Mouse (Mus musculus): ENCODE measurements around the gene Snx1. TPM values are rescaled to one million over a fixed set of nuclear protein-coding genes. Genes with fewer than 3 reads are reported as not detected.

Gene Snx1
- polyA plus RNA-seq, 2 experiments from 2014 or later = 94.0 to 96.9 TPM

DNA sequence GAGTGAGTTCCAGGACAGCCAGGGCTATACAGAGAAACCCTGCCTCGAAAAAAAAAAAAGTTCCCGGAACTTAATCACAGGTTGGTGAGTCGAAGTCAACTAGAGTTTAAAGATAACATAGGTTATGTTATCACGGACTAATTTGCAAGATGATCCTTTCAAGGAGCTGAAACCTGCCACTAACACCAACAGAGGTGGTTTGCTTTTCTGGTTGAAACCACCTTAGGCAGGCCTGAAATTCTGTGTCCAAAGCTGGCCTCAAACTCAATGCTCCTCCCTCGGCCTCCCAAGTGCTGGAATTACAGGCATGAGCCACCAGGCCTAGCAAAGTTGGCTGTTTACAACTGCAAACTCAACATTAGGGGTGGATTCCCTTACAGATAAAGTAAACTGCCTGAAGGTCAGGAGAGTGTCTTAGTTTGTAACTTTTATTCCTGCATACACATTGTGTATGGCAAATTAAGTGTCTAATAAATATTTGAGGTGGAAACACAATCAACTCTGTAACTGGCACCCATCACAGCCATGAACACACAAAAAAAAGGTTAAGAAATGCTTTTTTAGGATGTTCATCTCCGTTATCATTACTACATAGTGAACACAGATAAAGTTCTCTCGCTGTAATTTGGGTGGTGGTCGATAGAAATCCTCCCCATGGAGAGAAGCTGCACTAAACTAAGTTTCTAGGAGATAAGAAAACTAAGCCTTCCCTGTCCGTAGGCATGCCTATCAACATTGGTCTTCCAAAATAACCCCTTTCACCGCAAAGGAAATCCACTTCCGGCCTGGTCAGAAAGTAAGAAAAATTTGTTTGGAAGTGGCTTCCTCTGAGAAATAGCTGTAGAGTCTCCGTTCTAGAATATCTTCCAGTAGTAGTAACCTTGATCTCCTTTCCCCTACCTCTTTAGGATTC is 588 bp downstream of the Snx1 start:
- peak; percentile 13 for ATAC-seq

DNA sequence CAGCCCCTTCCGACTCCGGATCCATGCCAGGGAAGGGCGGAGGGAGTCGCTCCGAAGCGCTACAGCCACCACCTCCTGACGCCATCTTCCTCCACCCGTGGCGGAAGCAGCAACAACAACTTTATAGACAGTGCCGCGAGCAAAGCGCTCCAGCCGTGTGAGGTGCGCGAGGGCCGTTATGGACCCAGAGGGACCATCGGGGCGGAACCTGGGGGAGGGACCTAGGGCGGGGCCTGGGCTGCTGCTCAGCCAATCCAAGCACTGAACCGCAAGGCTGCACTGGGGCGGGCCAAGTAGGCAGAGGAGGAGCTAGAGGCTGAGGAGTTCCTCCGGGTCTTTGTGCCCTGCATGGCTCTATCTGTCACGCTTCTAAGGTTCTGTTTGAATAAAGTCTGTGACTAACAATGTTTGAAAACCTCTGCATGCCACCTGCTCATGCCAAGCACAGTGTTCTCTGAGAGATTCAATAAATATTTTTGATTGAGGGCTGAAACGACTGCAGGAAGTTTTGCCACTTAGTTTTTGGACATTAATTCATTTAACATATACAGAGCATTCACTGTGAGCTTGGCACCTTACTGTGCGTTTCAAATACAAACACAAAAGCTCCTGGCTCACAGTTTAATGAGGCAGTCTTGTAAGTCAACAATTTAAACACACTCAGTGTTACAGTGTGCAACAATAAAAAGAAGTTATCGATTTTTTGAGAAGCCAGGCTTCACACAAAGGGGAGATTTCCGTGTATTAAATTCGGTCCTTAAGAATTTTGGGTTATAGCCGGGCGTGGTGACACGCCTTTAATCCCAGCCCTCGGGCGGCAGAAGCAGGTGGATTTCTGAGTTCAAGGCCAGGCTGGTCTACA is 1.5 kb downstream of the Snx1 start:
- ATAC-seq = peak; percentile 82

DNA sequence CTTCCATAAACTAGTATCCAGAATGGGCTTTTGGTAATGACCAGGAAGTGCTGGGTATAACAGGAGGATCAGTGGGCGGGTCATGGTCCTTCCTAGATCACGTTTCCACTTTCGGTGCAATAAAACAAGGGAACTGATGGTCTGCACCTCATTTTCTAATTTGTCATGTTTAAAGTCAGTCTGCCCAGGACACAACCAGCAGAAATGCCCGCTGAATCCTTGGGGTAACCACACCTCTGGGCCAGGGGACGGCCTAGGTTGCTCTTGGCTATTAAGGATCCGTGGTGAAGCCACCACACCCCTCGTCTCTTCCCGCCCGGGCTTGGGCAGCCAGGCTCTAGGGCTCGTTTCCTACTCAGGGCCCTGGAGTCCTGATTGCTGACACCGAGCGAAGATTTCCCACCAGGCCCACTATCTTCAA is 2.3 kb downstream of the Snx1 start:
- ATAC-seq = no peak

DNA sequence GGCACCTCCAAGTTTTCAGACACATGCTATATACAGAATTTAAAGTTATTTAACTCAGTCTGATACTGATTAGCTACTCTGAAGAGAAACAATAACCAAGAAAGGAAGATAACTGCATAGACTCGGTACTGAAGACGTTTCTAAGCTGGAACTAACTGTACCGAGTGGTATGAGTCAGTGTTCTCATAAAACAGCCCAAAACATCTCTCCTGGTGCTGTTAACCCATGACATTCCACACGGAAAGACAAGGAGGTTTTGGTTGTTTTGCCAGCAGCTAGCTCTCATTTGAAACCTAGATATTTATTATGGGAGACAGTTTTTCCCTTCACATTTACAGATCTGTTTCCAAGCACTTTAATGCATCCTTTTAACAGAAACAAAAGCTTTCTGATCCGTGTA is 2.7 kb downstream of the Snx1 start:
- ATAC-seq = no peak

DNA sequence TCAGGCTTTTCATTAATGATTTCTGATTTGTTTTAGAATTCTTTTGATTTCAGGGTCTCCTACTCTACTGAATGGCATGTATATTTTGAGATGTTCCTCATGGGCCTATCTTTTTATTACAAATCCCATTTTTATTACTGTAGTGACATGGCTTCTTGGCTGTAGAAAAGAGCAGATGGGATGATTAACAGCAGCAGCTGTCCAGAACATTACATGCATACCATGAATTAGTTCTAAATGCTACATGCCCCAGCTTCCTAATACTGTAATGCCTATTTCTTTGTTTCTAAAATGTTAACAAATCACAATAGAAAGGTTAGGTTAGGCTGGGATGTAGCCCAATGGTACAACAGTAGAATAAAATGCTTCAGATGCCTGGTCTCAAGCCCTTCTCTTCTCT is 5.0 kb downstream of the Snx1 start:
- ATAC-seq = no peak

DNA sequence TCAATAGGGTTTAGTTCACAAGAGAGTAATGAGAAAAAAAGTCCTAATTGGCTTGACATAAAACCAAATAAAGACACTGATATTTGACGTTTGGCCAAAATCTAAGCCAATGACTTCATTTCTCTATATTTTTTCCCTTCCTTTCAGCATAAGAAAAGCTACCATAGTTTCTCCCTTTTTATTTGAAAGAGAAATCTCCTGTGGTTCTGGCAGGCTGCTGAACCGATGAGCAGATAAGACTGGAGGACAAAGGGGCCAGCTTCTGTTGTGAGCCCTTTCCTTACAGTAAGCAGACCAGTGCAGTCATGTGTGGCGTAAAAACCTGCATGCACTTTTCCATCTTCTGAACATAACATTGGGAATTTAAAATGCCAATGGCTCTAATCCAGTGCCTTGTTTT is 5.4 kb downstream of the Snx1 start:
- ATAC-seq = no peak

DNA sequence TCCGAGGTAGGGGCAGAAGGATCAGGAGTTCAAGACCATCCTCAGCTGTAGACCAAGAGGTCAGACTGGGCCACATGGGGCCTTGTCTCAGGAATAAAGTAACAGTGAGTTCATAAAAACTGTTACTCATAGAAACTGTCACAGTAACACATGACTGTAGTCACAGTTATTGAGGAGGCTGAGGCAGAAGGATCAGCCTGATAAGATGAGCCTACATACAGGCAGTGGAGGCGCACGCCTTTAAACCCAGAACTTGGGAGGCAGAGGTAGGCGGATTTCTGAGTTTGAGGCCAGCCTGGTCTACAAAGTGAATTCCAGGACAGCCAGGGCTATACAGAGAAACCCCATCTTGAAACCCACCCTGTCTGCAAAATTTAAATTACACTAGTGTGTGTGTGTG is 6.3 kb downstream of the Snx1 start:
- ATAC-seq = no peak

DNA sequence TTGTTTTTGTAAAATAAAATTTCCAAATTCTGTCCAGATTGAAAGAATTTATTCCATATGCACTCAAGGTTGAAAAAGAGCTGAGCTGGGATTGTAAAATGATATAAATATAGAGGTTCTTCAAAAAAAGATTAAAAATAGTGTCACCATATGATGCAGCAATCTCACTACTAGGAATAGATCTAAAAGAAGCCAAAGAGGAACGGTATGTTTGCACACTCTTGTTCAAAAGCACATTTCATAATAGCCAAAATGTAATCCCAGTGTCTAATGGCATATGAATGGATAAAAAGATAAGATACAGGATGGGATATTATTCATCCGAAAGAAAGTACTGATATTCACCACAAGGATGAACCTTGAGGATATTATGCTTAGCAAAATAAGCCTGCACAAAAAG is 6.9 kb downstream of the Snx1 start:
- no peak for ATAC-seq

DNA sequence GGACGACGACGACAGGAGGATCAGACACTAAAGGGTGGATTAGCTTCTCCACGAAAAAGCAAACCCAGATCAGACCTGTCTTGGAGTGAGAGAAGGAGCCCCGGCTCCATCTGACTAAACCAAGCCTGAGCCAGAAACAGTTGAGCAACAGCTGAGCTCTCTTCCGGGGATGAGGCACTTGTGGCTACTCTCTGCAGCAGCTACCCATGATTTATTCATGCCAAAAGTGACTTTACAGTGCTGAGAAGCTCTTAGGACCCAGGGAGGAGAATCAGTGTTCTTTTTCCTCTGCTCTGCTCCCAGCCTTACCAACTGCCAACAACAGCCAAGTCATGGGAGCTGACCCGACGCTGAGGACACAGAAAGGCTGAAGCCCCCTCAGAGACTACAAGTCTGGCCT is 9.5 kb downstream of the Snx1 start:
- no peak for ATAC-seq

DNA sequence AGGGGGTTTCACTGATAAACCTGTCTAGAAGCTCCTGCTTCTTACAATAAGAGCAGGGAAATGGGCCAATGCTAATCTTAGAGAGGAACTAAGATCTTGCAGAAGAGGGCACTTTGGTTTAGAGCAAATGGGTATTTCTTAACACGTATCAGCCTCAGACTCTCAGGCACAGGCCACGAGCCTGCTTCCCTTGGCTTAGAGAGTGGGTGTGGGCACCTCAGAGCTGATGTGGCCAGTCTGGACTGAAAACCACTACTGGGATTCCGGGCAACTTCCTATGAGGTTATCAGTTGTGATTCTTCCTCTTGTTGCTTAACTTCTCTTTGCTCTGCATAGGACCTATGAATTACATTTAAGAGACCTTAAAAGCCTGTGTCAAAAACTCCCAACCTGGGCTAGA is 12.0 kb downstream of the Snx1 start:
- ATAC-seq = no peak

DNA sequence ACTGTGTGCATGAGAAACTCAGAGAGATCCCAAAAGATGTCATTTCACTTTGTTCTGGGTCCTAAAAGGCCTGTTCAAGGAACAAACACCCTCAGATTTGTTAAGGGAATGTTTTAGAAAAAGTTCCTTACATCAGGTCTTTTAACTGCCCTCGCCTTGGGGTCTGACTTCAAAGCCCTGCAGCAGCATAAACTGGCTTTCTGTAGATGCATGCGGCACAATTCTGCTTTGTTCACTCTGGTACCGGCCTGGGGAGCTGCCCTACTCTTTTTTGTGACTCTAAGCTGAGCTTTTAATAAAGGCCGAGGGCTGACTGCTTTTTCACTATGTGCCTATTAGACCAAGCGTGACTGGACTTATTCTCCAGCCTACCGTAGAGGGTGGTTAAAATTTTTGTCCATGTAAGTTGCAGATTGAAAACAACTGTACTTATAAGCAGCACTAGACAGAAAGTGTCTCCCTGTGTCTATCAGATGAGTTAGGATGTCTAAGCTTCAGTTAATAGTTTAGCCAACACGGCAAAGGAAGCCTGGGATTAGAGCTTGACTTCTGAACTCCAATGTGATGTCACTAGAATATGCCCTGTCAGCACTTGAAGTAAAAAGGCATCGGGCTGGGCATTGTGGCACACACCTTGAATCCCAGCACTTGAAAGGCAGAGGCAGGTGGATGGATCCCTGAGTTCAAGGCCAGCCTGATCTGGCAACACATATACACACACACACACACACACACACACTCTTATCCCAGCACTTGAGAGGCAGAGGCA is 15.6 kb downstream of the Snx1 start:
- ATAC-seq = no peak

DNA sequence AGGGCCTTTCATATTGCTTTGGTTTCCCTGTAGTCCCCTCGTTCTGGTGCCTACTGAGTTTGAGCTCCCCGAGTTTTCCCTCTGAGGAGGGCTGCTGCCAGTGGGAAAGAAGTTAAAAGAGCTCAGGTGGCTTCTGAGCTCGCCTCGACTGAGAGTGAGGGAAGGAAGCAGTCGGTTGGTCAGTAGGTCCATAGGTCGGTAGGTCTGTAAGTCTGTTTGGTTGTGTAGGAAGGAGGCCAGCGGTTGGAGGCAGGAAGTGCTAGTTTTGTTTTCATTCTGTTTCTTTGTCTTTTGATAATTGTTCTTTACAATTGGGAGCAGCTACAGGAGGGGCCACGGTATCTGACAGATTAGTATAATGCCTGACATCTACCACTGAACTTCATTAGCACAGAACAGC is 16.3 kb downstream of the Snx1 start:
- ATAC-seq = no peak

DNA sequence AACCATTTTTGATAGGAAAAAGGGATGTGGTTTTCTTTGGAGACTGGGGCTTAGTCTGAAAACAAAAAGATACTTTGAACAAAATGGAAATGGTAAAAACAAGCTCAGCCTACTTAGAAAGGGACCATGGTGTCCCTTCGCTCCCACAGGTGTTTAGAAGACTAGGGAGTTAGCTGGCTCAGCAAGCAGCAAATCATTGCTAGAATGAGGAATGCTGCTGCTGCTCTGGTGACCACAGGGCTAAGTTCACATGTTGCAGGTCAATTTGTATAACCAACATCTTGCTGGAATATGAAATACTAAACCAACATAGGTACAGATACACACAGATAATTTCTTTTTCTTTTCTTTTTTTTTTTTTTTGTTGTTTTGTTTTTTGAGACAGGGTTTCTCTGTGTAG is 16.8 kb downstream of the Snx1 start:
- no peak for ATAC-seq

DNA sequence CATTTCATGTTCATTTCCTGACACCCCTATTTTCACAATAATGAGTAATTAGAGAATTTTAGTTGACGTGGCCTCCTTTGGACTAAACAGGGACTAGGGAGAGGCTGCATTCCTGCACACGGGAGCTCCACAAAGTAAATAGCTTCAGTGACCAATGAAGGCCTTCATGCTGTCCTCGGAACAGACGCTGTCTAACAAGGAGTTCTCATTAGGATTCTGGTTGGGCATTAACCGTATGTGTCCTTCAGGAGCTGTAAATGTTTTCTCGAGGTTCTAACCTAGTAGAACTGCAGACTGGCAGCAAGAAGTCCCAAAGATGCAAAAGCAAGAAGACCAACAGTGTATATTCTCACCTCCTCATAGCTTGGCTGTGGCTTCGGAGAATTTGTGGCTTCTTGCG is 21.2 kb downstream of the Snx1 start:
- no peak for ATAC-seq

DNA sequence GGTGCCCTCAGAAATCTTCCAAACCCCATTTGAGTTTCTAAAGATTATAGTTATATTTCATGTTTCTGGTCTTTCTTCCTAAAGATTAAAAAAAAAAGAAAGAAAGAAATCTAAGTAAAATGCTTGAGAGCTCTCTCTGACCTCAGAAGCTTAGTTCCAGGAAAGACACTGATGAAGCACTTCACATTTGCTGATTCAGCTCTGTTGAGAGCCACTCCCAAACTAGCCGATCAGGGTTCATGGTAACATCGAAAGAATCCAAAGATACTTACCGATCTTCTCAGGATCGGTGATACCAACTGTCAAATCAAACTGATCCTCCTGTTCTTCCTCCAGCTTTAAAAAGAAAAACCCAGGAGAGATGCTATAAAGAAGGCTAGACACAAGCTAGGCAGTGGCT is 21.8 kb downstream of the Snx1 start:
- ATAC-seq = no peak

DNA sequence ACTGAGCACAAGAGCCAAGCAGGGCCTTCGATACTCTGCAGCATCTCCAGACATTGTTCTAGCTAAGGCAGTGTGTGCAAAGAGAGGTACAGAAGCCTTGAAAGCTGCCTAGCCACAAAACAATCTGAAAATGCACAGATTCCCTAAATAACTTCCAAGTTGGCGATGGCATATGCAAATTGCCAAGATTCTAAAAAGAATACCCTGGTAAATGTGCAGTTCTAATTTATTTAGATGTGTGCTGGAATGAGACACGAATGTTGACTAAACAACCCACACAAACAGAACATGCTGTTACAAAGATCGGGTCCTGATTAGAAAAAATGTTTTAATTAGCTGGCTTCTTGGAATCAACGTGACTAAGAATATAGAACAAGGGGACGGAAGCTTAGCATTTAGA is 23.7 kb downstream of the Snx1 start:
- no peak for ATAC-seq

DNA sequence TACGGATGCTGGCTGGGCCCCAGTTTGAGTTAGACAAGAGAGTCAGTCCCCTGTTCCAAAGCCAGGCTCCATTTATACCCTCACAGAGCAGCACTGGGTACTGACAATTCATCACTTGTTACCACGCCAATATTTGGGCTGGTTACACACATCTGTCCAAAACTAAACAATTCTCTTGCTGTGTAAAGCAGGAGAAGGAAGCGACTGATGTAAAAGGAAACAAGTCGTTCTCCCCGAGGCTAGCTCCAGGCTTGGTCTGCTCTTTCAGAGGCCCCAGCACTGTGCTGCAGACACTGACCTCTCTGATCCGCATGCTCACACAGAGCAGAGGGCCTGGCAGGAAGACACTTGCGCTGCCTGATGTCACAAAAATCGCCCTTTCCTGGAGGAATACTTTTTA is 24.8 kb downstream of the Snx1 start:
- ATAC-seq = no peak

DNA sequence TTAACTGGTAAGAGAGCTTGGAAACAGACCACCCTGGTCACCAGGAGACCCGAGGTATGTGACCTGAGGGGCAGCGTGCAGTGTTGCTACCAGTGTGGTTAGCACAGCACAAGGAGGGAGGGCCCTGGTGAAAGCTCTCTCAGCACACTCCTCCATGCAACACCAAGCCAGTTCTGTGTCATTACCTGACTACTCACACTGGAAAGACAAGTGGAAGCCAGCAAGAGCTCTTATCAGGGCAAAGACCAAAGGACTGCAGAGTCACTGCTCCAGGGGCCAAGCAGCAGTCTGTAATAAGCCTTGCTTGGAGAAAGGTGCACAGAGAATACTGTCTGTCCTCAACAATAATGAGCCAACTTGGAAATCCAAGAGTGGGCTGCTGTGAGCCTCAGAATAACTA is 33.7 kb downstream of the Snx1 start:
- ATAC-seq = no peak

DNA sequence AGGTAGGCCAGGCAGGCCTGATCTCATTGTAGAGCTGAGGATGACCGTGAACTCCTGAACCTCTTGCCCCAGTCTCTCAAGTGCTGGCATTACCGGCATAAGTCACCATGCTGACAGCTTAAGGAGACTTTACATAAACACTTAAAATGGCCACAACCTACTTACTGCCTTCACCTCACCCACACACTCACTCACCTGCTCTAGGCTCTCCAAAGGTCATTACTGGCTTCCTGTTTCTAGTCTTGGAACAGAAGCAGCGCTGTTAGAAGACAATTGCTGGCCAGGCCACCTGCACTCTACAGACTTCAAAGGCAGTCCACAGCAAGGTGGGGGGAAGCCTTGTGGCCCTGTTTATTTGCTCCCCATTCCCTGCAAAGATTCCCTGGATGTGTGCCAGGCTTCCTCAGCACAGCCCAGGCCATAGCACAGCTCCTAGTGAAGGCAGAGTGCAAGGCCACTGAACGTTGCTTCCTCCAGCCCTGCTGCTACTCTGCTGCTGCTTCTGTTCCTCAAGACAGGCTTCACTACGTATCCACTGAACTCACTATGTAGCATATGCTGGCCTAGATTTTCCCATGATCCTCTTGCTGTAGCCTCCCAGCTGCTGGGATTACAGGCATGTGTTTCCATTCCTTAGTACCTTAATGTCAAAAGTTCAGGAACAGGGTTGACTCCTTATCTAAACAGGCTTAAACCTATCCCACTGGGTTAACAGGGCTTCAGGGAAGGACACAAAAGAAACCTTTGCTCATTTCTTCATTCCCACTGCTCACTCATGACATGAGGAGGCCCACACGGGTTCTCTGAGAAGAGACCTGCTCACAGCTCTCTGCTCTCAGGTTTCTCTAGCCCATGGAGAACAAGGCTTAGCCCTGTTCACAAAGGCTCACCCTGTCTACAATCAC is 34.8 kb downstream of the Snx1 start:
- ATAC-seq = peak; percentile 26

DNA sequence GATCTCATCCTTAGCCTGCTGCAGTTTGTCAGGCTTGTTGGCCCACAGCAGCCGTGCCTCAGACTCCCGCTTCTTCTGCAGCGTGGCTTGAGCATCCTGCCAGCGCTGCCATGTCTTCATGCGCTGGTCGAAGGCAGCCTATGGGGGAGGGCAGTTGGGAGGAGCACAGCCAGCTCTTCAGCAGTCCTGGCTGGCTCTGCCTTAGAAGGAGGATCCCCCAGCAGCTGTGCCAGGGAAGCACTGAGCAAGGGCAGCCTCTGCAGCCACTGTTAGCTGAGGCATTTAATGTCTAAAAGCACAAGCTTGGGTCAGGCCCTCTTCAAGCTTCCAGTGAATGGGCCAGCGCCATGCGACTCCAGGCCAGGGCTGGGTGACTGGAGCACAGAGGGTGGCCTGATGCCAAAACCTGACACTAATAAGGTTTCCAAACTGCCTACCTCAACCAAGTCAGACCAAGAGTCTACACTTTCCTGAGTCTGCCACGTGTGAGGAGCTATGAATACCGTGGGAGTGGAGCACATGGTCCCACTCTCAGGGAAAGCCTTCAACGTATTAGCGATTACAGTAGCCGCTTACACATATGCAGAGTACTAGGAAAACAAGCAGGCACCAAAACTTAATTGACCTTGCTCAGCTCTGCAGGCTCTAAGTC is 35.7 kb downstream of the Snx1 start:
- ATAC-seq = no peak

DNA sequence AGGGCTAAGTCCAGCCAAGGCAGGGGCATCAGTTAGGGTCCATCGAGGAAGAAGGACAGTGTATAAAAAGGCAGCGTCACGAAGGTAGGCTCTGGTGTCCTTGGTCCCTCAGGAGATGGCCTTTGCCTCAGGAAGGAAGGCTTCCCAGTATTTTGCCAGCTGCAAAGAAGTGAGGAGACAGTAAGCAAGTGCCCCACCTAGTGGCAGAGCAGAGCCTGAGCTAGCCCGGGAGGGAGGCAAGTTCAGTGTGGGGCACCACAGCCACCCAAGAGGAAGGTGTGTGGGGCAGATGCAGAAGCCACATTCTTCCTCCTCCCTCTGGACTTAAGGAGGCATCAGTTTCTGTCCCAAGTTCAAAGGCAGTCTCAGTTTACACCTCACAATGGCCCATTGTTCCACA is 38.0 kb downstream of the Snx1 start:
- no peak for ATAC-seq

DNA sequence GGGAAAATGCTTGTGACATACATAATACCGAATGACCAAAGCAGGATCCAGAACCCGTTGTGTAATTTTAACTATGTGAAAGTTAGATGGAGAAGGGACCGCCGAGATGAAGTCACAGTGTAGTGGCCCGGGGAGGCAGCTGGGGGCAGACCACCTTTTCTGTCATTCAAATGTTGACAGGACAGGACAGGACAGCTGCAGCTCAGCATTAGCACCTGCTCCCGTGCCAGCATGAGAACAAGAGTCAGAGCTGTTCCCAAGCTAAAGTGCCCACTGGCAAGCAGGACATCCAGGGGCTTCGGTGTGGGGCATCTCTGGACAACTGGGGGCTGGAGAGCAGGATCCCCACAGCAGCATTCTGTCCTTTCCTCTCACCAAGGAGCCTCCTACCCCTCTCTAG is 39.3 kb downstream of the Snx1 start:
- ATAC-seq = no peak

Measured in CD4-positive, CD25-positive, alpha-beta regulatory T cell, adult 4 months (primary cell).